Mouse (Mus musculus) myocyte (in vitro differentiated cells): ENCODE results near the gene Sdr39u1. TPM values are rescaled to one million over a fixed set of nuclear protein-coding genes. Genes with fewer than 3 reads are reported as not detected.
A peak's percentile ranks its signal among the peaks of the same experiment; 100 is the strongest.

Source experiments
- H3K27me3 ChIP-seq: one replicate; pipeline ENCODE4 v1.6.1; 2011; ENCODE audit not compliant: control insufficient read depth, insufficient read depth, insufficient read length
- H3K36me3 ChIP-seq: one replicate; pipeline ENCODE4 v1.6.1; 2011; ENCODE audit not compliant: control insufficient read depth, insufficient read depth
- H3K4me2 ChIP-seq: one replicate; pipeline ENCODE4 v1.6.1; 2011; ENCODE audit warnings: low read depth, control low read depth
- H3K4me3 ChIP-seq: one replicate; pipeline ENCODE4 v1.5.1; 2011; ENCODE audit warnings: mild to moderate bottlenecking, control low read depth, moderate library complexity
- H3K79me2 ChIP-seq: one replicate; pipeline ENCODE4 v1.6.1; 2011; ENCODE audit not compliant: control insufficient read depth, insufficient read depth
- H3ac ChIP-seq: one replicate; pipeline ENCODE4 v1.6.1; 2011; ENCODE audit not compliant: control insufficient read depth, insufficient read length
- CEBPB ChIP-seq: IDR thresholded peaks from 2 replicates; pipeline ENCODE4 v1.6.1; 2011; ENCODE audit warnings: mild to moderate bottlenecking, moderate library complexity; ENCODE audit not compliant: poor library complexity, insufficient read depth, severe bottlenecking
- E2F4 ChIP-seq: IDR thresholded peaks from one replicate; pipeline ENCODE4 v1.6.1; 2011; ENCODE audit warnings: mild to moderate bottlenecking, control low read depth, moderate library complexity; ENCODE audit not compliant: insufficient read depth
- MAX ChIP-seq: IDR thresholded peaks from one replicate; pipeline ENCODE4 v1.6.1; 2011; ENCODE audit warnings: low read depth, mild to moderate bottlenecking, control low read depth
- MYOD1 ChIP-seq, 3 experiments: IDR thresholded peaks; one replicate each; pipeline ENCODE4 v1.6.1; 2011; ENCODE audit warnings: control low read depth in 2 of 3, low read depth in 2 of 3, mild to moderate bottlenecking in 2 of 3, moderate library complexity in 1 of 3; ENCODE audit not compliant: insufficient read length in 2 of 3, control insufficient read depth in 1 of 3
- MYOG ChIP-seq, 3 experiments: IDR thresholded peaks; one replicate each; pipeline ENCODE4 v1.6.1; 2011; ENCODE audit warnings: control low read depth in 2 of 3, low read depth in 2 of 3, mild to moderate bottlenecking in 2 of 3; ENCODE audit not compliant: insufficient read length in 2 of 3, control insufficient read depth in 1 of 3, insufficient read depth in 1 of 3
- POLR2A ChIP-seq: IDR thresholded peaks from one replicate; pipeline ENCODE4 v1.6.1; 2011; ENCODE audit warnings: low read depth, mild to moderate bottlenecking, control low read depth, moderate library complexity; ENCODE audit not compliant: insufficient read length
- POLR2AphosphoS2 ChIP-seq: IDR thresholded peaks from one replicate; pipeline ENCODE4 v1.6.1; 2011; ENCODE audit warnings: low read depth, control low read depth; ENCODE audit not compliant: insufficient read length
- REST ChIP-seq: IDR thresholded peaks from one replicate; pipeline ENCODE4 v1.6.1; 2011; ENCODE audit warnings: mild to moderate bottlenecking, control low read depth, moderate library complexity; ENCODE audit not compliant: insufficient read depth, insufficient read length
- SRF ChIP-seq: IDR thresholded peaks from one replicate; pipeline ENCODE4 v1.6.1; 2011; ENCODE audit warnings: low read depth; ENCODE audit not compliant: control insufficient read depth, insufficient read length
- TCF12 ChIP-seq: IDR thresholded peaks from one replicate; pipeline ENCODE4 v1.6.1; 2011; ENCODE audit warnings: mild to moderate bottlenecking, control low read depth; ENCODE audit not compliant: poor library complexity, insufficient read depth, severe bottlenecking
- TCF3 ChIP-seq: IDR thresholded peaks from one replicate; pipeline ENCODE4 v1.6.1; 2011; ENCODE audit warnings: low read depth, control low read depth; ENCODE audit not compliant: insufficient read length
- USF1 ChIP-seq: IDR thresholded peaks from one replicate; pipeline ENCODE4 v1.6.1; 2011; ENCODE audit warnings: low read depth, mild to moderate bottlenecking, control low read depth, moderate library complexity
- polyA plus RNA-seq: library from polyadenylated mRNA; unstranded; fragments of >200 nt; fragmentation: generic; extraction: Trizol; gene quantifications from one replicate; pipeline ENCODE4 v1.2.1, GENCODE M21; 2012; ENCODE audit warnings: missing spikeins

The Sdr39u1 gene
- polyA plus RNA-seq, 1 experiment, result 2.4 TPM

DNA sequence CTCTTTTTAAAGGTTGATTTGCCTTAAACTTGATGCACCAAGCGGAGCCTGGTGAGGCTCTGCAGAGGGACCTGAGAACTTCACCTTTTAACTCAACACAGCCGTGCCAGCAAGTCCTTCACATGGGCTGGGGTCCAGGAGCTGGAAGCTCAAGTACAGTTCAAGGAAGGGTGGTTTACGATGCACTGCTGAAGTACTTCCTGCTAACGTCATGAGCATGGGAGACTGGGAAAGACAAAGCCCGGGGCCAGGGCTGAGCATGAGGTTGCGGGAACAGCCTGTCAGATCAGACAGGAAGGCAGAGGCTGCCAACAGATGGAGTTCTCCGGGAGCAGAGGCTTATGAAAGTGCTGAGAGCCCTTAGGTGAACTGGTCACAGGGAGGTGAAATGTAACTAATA, 33.5 kb upstream of the Sdr39u1 start:
- Histone ChIP-seq H3K4me2 (no peak overlapping the region), H3K4me3 (no peak overlapping the region), H3K36me3 (no peaks in the 10 kb centered on the region), H3K27me3 (no peaks in the 10 kb centered on the region), H3ac (no peak overlapping the region), H3K79me2 (no peaks in the 10 kb centered on the region)
- TF ChIP-seq E2F4 (no peak), MYOD1 (IDR thresholded peaks at IDR 0.05; ENCODE audit: control insufficient read depth in 1 of 3, insufficient read length in 2 of 3, low read depth in 2 of 3) (no peak), USF1 (no peak), TCF12 (no peak), REST (no peak), CEBPB (no peak), MAX (no peak), POLR2AphosphoS2 (no peak), MYOG (IDR thresholded peaks at IDR 0.05; ENCODE audit: control insufficient read depth in 1 of 3, insufficient read depth in 1 of 3, insufficient read length in 2 of 3, low read depth in 2 of 3) (no peak), TCF3 (no peak), SRF (no peak), POLR2A (no peak)

- Histone ChIP-seq H3K36me3 (no peaks in the 10 kb centered on the region), H3ac (no peak overlapping the region), H3K4me2 (peak overlapping the region; percentile 10), H3K4me3 (no peak overlapping the region), H3K79me2 (no peaks in the 10 kb centered on the region), H3K27me3 (no peaks in the 10 kb centered on the region)
- TF ChIP-seq MAX (no peak), TCF12 (no peak), TCF3 (no peak), POLR2AphosphoS2 (no peak), MYOD1 (IDR thresholded peaks at IDR 0.05; ENCODE audit: control insufficient read depth in 1 of 3, insufficient read length in 2 of 3, low read depth in 2 of 3) (peak in 1 of 3 experiments; percentile 44), POLR2A (no peak), SRF (no peak), REST (no peak)
Observed at GRCm38 (mm10) chr14:55929263-55929997, 29.3 kb upstream of the Sdr39u1 start.

DNA sequence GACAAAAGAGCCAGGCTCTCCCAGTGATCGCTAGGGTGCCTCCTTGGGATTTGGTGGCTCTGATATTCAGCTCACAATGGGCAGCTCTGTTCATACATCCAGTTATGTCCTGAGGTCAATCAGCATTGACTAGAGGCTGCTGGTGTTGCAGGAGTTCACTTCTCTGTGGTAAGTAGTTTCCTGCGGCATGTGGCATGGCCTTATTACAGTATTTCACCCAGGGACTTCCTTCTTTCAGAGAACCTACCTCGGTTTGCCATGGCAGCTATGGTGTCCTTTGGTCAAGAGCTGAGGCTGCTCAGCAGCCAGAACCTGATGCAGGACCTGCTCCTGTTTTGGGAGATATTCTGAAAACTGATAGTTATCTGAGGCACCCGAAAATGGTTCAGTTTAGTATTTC, 26.8 kb upstream of the Sdr39u1 start:
- Histone ChIP-seq H3K27me3 (no peaks in the 10 kb centered on the region), H3K4me2 (no peak overlapping the region), H3K79me2 (no peaks in the 10 kb centered on the region), H3K36me3 (no peaks in the 10 kb centered on the region), H3ac (no peak overlapping the region), H3K4me3 (no peak overlapping the region)
- TF ChIP-seq MYOG (IDR thresholded peaks at IDR 0.05; ENCODE audit: control insufficient read depth in 1 of 3, insufficient read depth in 1 of 3, insufficient read length in 2 of 3, low read depth in 2 of 3) (no peak), POLR2AphosphoS2 (no peak), MYOD1 (IDR thresholded peaks at IDR 0.05; ENCODE audit: control insufficient read depth in 1 of 3, insufficient read length in 2 of 3, low read depth in 2 of 3) (no peak), USF1 (no peak), E2F4 (no peak), MAX (no peak), TCF12 (no peak), REST (no peak), TCF3 (no peak), CEBPB (no peak), SRF (no peak)

DNA sequence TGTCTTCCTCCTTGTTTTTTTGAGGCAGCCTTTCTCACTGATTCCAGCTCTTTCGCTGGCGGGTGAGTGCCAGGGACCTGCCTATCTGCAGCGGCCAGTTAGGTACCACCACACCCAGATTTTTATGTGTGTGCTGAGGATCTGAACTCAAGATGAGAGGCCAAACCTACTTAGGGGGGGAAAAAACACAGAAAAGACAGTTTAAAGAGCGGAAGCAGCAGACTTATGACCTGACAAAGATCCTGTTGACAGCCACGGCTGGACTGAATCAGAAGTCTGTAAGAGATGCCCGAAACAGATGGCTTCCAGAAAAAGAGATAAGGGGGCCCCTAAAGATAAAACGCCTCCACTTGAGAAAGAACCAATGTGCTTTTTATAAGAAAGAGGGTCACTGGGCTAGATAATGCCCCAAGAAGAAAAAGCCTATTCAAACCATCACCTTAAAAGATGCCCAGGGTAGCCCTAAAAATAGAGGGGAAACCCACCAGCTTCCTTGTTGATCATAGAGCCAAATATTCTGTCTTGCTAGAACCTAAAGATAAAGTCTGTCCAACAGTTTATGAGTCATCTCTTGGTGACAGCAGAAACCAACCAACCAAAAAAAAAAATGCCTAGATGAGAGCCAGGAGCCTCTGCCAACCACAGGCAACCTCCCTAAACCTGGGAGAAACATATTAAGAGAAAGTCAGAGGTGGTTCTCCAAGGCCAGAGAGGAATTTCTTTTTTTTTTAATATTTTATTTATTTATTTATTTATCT, 22.6 kb upstream of the Sdr39u1 start:
- no peak overlapping the region for H3K4me2 ChIP-seq
- H3K4me3 ChIP-seq, result no peak overlapping the region
- no peaks in the 10 kb centered on the region for H3K79me2 ChIP-seq
- TF ChIP-seq MYOG (IDR thresholded peaks at IDR 0.05; ENCODE audit: control insufficient read depth in 1 of 3, insufficient read depth in 1 of 3, insufficient read length in 2 of 3, low read depth in 2 of 3) (no peak), SRF (no peak), USF1 (no peak), CEBPB (no peak), REST (no peak), E2F4 (no peak), MAX (no peak), POLR2A (no peak), MYOD1 (IDR thresholded peaks at IDR 0.05; ENCODE audit: control insufficient read depth in 1 of 3, insufficient read length in 2 of 3, low read depth in 2 of 3) (no peak), POLR2AphosphoS2 (no peak), TCF12 (no peak), TCF3 (no peak)
- no peaks in the 10 kb centered on the region for H3K27me3 ChIP-seq
- no peak overlapping the region for H3ac ChIP-seq
- no peaks in the 10 kb centered on the region for H3K36me3 ChIP-seq
